Mouse (Mus musculus): ENCODE results near the gene Mtg1.

GRCm38 (mm10) chr7:140153383-140153782 lies 16.0 kb downstream of the Mtg1 start:
- TF ChIP-seq CHD2 (IDR thresholded peaks at IDR 0.05; ENCODE audit: low read depth, low read length) (no peak), MAFK (IDR thresholded peaks at IDR 0.05; ENCODE audit: insufficient read depth, low read depth, low read length) (no peak), ZC3H11A (IDR thresholded peaks at IDR 0.05; ENCODE audit: borderline replicate concordance, low read depth, low read length) (no peak)

All from ES-E14 (cell line).